Mouse (Mus musculus) erythroblast, embryonic 14.5 days (primary cell): ENCODE data around the gene Akap2.

Source experiments
- GATA1 ChIP-seq: IDR thresholded peaks from 2 replicates; pipeline ENCODE4 v1.6.1; 2012; ENCODE audit warnings: low read length, inconsistent platforms, mixed read lengths
- TAL1 ChIP-seq: IDR thresholded peaks from 3 replicates; pipeline ENCODE4 v1.6.1; 2012; ENCODE audit warnings: low read length, inconsistent platforms, mixed read lengths

DNA sequence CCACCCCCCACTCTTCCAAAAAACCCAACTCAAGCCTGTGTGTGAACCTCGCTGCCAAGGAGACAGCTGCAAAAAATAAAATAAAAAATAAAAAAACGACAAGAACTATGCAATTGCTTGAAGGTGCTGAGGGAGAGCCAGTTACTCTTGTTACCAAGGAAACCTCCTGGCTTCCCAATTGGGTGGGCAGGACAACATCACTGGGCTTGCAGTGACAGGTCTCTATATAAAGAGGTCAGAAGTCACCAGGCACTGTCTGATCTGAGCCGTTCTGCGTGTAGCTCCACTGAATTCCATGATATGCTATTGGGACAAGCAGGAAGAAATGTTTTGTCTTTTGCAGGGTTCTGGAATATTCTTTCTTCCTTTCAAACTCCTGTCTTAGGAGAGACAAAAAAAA is 722 bp upstream of the Akap2 start:
- TF ChIP-seq GATA1 (no peak), TAL1 (no peak)
